Mouse (Mus musculus) testis, postnatal 10 days (tissue): ENCODE data around the gene Pofut1.
"Not testable (repeated sequence)": the region's sequence is repeated elsewhere in the genome, so short reads cannot be mapped to it uniquely, and the experiment has no call there.

Experiments used
- DNase-seq: peaks from one replicate; pipeline ENCODE4 v3.0.0; 2021; ENCODE audit warnings: low spot score

Gene Pofut1

DNA sequence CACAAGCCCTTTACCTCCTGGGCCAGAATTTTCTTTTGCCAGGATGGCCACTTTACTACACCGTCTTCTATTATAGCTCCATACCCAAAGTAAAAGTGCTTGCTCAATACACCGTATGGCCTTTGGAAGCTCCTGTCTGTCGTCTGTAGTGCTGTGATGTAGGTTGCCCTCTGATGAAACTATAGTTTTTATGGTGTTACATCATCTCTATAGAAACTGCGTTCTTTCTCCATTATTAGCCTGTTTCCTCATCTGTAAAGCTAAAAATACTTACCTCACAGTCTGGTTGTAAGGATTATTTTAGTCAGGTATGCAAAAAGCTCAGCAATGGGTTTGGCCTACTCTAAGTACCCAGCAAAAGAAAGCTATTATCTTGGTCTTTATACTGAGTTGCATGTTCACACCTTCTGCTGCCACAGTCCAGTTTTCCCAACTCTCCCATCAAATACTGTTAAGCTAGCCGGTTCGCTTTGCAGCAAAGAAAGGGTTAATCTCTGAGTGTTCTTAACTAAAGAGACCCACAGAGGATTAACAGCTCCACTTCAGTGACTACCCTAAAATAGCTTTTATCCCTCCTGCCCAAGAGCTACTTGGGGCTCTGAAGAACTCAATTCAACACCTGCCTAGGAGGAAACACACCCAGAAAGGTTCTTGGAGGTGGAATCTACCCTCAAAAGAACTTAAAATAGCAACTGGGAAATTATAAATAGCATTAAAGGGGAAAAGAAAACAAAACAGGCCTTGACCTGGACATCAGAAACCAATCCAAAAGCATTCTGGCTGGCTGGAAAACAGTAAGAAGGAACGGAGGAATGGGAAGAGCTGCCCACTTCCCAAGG lies 2.1 kb upstream of the Pofut1 start:
- peak; percentile 52 for DNase-seq

DNA sequence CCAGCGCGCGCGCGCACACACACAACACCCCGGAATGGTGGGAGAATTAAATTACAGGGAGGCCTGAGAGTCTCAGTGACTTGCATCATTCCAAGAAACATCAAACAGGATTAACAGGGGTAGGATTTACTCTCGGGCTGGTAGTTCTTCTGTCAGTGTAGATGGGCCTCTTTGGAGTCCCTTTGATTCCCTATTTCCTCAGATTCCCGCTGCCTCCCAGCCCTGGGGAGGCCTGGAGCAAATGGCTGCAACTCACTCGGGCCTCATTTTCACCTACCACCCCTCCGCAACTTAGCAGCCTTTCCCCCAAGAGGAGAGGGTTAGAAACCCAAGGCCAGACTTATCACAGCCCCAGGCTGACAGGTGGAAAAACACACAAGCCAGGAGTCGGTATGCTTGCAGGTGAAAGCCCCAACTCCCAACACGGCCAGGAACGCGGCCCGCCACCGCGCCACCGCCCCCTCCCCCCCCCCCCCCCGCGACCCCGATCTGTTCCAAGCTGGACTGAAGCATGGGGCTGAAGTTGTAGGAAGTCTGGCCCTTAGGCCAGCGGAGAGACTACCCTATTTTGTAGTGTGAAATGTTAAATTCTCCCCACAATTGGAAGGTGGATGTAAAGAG lies 1.4 kb upstream of the Pofut1 start:
- peak; percentile 36 for DNase-seq

DNA sequence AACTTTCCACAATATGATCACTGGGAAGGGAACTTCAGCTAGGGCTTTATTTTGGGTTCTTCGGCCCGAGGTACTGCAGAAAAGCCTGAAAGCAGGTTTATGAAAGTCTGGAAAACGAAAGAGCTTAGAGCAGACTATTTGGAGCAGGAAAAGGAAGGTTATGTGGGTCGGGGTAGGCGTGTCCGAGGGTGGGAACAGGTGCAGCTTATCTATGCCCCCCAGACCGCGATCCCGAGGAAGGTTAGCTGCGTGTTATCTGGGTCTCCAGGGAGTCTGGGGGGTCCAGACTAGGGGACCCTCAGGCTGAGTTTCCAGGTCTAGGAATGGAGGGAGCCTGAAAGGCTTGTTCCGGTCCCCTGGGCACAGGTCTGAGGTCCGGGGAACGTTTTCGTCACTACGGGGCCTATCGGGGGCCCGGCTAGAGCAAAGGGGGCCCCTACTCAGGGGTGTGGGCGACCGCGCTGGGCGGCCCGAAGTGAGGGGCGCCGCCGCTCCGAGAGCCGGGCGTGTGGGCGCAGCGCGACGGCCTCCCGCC lies 565 bp upstream of the Pofut1 start:
- peak; percentile 59 for DNase-seq

DNA sequence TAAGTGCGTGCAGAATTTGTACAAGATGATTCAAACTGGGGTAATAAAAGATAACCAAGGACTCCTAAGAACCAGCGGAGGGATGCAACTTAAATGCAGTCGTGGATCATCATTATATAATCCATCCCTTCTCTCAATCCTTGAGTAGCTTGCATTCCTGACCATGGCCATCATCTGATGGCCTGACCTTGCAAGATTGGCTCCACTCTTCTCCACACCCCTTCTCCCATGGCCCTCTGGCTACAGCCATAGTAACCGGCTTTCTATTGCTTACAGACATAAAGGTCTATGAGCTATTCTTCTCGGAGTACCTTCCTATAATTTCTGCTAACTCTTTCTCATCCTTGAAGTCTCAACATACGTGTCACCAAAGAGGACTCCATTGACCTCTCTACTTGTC lies 823 bp downstream of the Pofut1 start:
- DNase-seq = no peak

DNA sequence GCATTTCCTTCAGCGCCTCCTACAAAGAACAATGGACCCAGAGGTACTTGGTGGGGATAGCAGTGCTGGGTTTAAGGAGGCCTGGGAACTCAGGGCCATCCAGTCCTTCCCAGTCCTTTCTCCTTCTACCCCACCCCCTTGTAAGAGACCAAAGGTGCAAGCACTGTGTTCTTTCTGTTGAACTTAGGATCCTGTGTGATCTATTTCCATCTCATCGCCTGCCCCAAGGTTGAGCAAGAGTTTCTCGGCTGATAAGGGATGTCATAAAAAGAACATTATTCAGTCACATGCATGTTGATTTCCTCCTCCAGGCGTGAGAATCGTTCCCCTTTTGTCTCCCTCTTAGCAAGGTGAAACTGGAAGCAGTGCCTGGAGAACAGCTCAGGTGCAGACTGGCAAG lies 8.4 kb downstream of the Pofut1 start:
- no peak for DNase-seq

DNA sequence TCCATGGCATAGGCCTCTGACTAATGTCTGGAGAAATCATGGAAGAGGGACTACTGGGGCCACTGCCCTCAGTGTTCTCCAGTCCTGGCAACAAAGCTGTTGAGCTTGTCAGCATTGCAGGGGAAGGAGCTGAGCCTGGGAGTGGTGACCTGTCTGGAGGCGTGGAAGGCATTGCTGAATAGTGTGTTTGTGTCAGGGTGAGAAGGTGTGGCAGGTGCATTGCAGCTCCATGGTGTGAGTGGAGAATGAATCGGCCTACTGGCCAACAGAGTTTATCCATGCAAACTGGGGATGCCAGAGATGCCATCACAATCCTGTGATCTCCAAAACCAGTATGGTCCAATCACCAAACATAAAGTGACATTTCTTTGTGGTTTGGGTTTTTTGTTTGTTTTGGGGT lies 15.3 kb downstream of the Pofut1 start:
- no peak for DNase-seq

DNA sequence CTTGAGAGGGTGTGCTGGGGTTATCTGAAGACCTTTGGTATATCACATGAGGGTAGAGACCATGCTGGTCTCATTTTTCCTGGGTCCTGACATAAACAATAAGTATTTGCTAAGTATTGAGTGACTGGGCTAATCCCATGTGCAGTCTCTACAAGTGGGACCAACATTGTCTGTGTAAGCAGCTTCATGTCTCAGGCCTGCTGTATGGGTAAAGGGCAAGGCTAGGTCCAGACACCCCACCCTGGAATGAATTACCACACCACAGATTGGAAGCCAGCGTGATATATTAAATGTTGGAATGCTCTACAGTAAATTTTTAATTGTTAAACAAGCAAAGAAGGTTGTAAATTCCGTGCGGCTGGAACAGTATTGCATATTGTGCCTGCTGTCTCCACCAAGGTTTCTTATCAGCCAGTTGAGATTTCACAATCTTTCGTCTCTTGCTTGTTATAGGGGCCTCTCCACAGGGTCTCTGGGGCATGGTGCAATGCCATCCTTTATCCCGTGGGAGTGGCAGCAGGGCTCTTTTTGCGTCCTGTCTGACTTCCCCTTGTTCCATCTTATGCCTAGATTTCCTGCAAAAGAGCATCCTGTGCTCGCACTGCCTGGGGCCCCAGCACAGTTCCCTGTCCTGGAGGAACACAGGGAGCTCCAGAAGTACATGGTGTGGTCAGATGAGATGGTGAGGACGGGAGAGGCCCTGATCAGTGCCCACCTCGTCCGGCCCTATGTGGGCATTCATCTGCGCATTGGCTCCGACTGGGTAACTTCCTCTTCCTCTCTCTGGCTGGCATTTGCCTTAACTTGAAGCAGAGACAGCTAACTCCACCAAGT lies 17.9 kb downstream of the Pofut1 start:
- no peak for DNase-seq

DNA sequence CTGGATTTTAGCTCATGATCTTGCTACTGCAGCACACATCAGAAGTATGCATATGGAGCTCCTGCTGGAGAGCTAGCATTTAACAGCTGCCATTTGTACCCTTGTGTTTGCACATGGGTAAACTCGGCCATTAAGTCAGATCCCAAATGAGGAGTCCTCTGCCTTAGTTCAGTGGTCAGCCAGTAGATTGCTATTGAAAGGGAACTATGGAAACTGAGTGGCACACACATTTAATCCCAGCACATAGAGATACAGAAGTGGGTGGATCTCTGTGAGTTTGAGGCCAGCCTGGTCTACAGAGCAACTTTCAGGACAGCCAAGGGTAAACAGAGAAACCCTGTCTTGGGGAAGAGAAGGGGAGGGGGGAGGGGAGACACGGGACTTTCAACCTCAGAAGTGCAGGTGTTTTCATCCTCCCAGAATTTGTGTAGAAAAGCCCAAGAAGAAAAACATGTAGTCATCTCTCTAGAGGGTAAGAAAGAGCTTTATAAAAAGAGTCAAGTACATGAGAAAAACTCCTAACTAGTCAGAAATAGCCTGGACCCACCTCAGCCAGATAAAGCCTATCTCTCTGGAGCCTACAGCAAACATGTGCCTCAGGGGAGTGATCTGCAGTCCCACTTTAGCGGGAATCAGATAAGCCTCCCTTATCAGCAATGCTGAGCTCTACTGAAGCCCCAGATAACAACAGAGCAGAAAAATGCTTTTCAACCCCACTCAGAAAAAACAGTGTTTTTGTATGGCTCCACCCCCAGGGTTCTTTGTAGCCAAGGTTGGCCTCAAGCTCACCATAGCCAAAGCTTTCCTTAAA lies 18.7 kb downstream of the Pofut1 start:
- DNase-seq = no peak

DNA sequence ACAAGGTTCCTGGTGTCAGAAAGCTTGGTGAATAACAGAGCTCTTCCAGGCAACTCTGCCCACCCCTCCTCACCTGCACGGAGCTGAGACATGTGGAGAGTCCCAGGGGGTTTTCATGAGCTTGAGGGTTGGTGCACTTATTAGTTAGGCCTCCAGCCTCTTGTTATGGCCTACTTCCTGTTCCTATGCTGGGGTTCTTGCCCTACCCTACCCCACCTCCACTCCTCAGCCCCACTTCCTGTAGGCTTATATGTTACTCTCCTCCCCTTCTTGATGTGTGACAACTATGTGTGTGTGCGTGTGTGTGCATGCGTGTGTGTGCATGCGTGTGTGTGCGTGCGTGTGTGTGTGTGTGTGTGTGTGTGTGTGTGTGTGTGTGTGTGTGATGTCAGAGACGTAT lies 21.7 kb downstream of the Pofut1 start:
- no peak for DNase-seq

DNA sequence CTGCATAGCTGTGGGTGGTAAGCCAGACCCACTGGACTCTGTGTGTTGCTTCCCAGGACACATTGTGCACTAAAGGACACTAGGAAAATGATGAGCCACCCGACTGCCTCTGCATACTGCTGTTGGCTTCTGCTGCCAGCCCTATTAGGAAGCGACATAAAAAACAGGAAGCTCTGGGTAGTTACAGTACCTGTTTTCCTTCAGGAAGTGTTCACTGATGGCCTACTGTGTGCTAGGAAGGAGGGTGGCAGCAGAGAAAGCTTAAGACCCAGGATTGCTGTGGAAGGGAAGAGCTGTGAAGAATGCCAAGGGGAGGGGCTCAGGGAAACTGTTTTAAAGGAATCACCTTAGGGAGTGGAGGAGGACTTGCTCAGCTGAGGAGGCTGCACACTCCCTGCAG lies 26.0 kb downstream of the Pofut1 start:
- no peak for DNase-seq

DNA sequence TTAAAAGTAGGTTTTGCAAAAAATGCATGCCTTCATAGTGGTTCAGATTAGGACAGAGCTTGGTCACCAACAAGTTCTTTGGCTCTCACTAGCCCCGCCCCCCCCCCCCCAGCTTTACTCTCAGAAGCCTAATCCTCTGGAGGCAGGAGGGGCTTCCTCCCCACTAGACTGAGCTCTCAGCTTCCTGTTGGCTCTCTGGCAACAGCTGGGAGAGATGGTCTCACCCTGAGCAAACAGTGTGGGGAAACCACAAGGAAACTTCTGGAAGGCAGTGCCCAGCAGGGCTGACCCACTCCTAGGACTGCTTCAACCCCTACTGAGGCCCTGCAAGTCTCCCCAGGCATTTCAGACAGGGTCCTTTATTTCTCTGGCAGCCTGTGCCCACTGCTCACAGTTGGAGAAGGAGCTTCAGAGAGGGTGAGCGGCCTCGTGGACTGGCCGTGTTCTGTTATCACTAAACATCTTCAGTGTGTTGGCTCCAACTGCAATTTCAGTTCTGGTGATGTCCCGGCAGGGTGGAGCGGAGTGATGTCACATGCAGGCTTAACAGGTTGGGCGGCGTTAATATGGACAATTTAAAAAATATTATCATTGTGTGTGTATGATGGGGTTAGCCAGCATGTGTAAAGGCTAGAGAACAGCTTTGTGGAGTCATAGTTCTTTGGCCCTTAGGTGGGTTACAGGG lies 29.0 kb downstream of the Pofut1 start:
- DNase-seq = not testable (repeated sequence)

DNA sequence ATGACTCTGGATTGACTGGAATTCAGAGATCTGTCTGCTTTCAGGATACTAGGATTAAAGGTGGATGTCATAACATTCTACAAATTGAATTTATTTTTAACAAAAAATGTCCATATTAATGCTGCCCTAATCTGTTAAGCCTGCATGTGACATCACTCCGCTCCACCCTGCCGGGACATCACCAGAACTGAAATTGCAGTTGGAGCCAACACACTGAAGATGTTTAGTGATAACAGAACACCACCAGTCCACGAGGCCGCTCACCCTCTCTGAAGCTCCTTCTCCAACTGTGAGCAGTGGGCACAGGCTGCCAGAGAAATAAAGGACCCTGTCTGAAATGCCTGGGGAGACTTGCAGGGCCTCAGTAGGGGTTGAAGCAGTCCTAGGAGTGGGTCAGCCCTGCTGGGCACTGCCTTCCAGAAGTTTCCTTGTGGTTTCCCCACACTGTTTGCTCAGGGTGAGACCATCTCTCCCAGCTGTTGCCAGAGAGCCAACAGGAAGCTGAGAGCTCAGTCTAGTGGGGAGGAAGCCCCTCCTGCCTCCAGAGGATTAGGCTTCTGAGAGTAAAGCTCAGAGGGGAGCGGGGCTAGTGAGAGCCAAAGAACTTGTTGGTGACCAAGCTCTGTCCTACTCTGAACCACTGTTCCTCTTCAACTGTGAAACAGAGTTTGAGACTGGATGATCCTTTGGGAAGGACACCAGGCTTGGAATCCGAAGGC lies 33.0 kb downstream of the Pofut1 start:
- not testable (repeated sequence) for DNase-seq

DNA sequence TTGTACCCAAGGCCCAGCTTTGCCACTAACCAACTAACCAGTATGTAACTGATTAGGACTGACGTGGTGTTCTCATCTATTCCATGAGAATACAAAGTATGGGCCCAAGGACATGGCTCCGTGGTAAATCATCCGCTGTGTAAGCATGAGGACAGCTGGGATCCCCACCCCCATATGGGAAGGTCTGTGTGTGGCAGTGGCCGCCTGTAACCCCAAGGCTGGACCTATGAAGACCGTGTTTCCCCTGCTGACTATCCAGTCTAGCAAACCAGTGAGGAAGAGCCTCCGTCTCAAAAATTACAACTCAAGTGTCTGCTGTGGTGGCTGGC lies 33.5 kb downstream of the Pofut1 start:
- DNase-seq = no peak

DNA sequence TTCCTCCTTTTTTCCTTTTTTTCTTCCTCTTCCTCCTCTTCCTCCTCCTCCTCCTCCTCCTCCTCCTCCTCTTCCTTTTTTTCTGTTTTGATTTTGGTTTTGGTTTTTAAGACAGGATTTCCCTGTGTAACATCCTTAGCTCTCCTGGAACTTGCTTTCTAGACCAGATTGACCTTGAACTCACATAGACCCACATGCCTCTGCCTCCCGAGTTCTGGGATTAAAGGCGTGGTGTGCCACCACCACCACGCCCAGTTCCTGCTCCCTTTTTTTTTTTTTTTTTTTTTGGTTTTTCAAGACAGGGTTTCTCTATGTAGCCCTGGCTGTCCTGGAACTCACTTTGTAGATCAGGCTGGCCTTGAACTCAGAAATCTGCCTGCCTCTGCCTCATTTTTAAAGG lies 34.2 kb downstream of the Pofut1 start:
- not testable (repeated sequence) for DNase-seq

DNA sequence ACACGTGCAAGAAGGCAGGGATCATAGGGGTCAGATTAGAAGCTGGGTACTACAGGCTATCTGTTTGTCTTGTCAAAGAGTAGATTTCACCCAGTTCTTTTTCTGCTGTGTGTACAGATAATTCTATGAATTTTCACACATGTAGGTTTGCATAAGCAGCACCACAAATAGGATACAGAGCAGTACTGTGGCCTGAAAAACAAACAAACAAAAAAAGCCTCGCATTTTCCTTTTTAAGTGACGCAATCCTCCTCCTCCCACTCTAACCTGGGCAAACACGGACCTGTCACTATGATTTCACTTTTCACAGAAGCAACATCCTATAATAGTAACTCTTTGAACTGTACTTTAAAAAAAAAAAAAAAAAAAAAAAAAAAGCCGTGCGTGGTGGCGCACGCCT lies 35.1 kb downstream of the Pofut1 start:
- no peak for DNase-seq

DNA sequence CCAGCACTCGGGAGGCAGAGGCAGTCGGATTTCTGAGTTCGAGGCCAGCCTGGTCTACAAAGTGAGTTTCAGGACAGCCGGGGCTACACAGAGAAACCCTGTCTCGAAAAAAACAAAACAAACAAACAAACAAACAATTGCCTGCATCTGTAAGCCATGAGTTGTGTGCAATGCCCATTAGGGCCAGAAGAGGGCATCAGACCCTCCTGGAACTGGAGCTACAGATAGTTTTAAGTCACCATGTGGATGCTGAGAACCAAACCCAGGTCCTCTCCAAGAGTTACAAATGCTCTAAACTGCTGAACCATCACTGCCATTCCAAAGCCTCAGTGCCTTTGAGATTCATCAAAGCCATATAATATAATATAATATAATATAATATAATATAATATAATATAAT lies 35.5 kb downstream of the Pofut1 start:
- DNase-seq = not testable (repeated sequence)

DNA sequence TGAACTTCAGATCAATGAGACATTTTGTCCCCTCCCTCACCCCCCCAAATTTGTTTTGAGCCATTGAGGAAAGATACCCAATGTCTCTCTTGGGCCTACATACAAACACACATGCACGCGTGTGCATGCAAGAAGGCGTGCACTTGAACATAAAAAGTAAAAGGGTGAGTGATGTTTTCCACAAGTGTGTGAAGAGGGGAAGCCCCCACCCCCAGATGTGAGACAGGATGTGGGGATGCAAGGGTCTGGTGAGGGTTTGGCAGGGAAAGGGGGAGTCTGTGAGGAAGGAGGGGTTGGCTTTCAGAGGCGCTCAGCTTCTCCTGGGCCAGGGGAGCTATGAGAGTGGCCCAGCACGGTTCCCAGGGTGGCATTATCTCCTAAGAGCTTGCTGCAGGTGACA lies 37.0 kb downstream of the Pofut1 start:
- DNase-seq = no peak

DNA sequence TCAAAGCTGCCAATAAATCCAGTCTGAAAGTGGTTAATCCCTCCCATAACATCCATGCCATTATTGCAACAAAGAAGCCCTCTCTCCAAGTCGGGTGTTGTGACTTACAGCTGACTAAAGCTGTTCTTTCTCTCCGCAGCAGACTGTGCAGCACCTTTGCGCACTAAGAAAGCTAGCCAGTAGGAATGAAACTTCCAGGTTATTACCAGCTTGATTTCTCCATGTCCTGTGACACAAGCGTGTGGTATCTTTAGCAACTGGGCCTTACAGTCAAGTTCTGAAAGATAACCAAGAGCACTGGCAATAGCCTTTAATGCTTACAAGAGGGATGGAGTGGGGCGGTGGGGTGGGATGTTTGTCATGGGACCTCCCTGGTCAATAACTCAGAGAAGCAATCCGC lies 42.6 kb downstream of the Pofut1 start:
- DNase-seq = no peak

DNA sequence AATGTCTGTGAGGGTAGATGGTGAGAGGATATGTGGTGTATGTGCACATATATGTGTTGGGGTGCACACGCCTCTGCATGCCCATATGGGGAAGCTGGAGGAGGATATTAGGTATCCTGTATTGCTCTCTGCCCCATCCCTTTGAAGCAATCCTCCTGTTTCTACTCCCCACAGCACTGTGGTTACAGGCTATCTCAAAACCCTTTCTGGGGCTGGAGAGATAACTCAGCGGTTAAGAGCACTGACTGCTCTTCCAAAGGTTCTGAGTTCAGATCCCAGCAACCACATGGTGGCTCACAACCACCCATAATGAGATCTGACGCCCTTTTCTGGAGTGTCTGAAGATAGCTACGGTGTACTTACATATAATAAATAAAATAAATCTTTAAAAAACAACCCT lies 45.2 kb downstream of the Pofut1 start:
- DNase-seq = no peak

DNA sequence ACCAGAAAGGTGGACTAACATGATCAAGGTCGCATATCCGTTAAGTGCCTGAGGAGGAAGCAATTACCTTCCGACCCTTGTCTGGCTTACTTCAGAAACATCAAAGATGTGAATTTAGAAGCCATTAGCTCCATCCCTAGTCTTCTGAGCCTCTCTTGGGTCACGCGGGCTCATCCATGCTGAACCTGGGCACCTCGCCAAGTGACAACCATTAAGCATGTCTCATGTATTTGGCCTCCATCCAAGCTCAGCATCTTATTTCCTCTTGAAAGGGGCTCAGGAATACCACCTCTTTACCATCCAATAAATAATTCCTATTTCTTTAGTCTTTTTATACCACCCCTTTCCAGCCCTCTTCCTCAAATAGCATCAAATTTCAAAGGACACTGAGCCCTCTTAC lies 46.5 kb downstream of the Pofut1 start:
- DNase-seq = peak; percentile 61
